Mouse (Mus musculus): ENCODE results near the gene Spsb3.

- TF ChIP-seq CTCF (conservative IDR thresholded peaks at IDR 0.05; ENCODE audit: insufficient read depth, insufficient read length, low read depth, low read length) (no peak), POLR2A (IDR thresholded peaks at IDR 0.05; ENCODE audit: low read depth, low read length) (no peak)
These were observed 6.8 kb downstream of the Spsb3 start for GRCm38 (mm10) chr17:24893276-24893675.

Measured in kidney, adult 2 months (tissue).